16 mouse cellular contexts compared by ENCODE assay signal in genomic region chr11:113722405-113723090, GRCm38 (mm10). TPM values are rescaled to one million over a fixed set of nuclear protein-coding genes. Genes with fewer than 3 reads are reported as not detected.
DNase-seq lines count a peak whose midpoint lies in the region; ATAC-seq and TF ChIP-seq lines count a peak whose summit lies in the region.
"Had no signal": no experiment of that assay in that cellular context is flagged by ENCODE, and none has a peak within 500 bp of the region (broad histone marks: within the 10 kb centered on the region; RNA-seq: fewer than 3 reads in every experiment).

No protein-coding gene starts in this region.

- no peak for TF ChIP-seq POLR2A in liver, adult 2 months (IDR thresholded peaks at IDR 0.05; ENCODE audit: extremely low read depth, insufficient read depth, low read length)
- TF ChIP-seq POLR2A in brain, embryonic 14.5 days (IDR thresholded peaks at IDR 0.05; ENCODE audit: borderline replicate concordance, extremely low read depth, insufficient read depth, insufficient read length, poor library complexity, severe bottlenecking) = no peak
- no peak for TF ChIP-seq POLR2A in thymus, adult 2 months (IDR thresholded peaks at IDR 0.05; ENCODE audit: control insufficient read depth, extremely low read depth, insufficient read depth, low read length, poor library complexity)

- ATAC-seq in heart, embryonic 15.5 days (replicated peaks; ENCODE audit: insufficient number of reproducible peaks, insufficient read depth, low FRiP score, low read depth) = no peak
- no peak for ATAC-seq in liver, embryonic 12.5 days
- ATAC-seq in forebrain, postnatal 0 days = peak; percentile 59
- ATAC-seq: midbrain, embryonic 16.5 days had no signal

- peak overlapping the region; percentile 29; the same call in 1 of the 2 replicates for H3K9ac ChIP-seq in heart, embryonic 15.5 days
- H3K9ac ChIP-seq in liver, adult 2 months (ENCODE audit: low read depth, low read length) = peak overlapping the region; percentile 64
- no peak overlapping the region for H3K9ac ChIP-seq in liver, embryonic 12.5 days
- no peak overlapping the region for H3K9ac ChIP-seq in forebrain, postnatal 0 days

- H3K4me2 ChIP-seq in heart, embryonic 15.5 days = 0 out of 2 replicates have a peak overlapping the region, but pooled peaks have one; percentile 9
- H3K4me2 ChIP-seq in liver, embryonic 12.5 days = no peak overlapping the region
- H3K4me2 ChIP-seq in forebrain, postnatal 0 days (ENCODE audit: low read depth) = no peak overlapping the region

- no peak for DNase-seq in heart, adult 8-10 months (ENCODE audit: low spot score)
- DNase-seq in liver, adult 2 months (ENCODE audit: extremely low read depth, low read depth, low spot score) = peak; percentile 98
- DNase-seq in brain, embryonic 14.5 days (ENCODE audit: low read depth) = peak; percentile 55
- peak; percentile 63 for DNase-seq in forebrain, postnatal 0 days
- no peak for DNase-seq in thymus, adult 2 months
- DNase-seq in adrenal gland, postnatal 25 days = no peak
- DNase-seq: kidney, adult 18-20 months; lung, postnatal 36 days; spleen, adult 18-20 months had no signal

- no peak for TF ChIP-seq CTCF in liver, adult 2 months (IDR thresholded peaks at IDR 0.05; ENCODE audit: low read depth, low read length)
- no peak for TF ChIP-seq CTCF in brain, embryonic 14.5 days (IDR thresholded peaks at IDR 0.05; ENCODE audit: borderline replicate concordance, extremely low read depth, insufficient read depth, insufficient read length)
- no peak for TF ChIP-seq CTCF in forebrain, postnatal 0 days (IDR thresholded peaks at IDR 0.05; ENCODE audit: low read depth)
- TF ChIP-seq CTCF in thymus, adult 2 months (IDR thresholded peaks at IDR 0.05; ENCODE audit: borderline replicate concordance, control insufficient read depth, extremely low read depth, insufficient read depth, low read length, poor library complexity) = no peak

- peaks cover 17% of the 10 kb centered on the region for H3K4me1 ChIP-seq in heart, embryonic 15.5 days (replicated peaks)
- H3K4me1 ChIP-seq in liver, adult 2 months (ENCODE audit: control insufficient read depth, insufficient read depth, low read length) = peaks cover 18% of the 10 kb centered on the region; the same call in 1 of the 2 replicates
- peaks cover 11% of the 10 kb centered on the region; the same call in 1 of the 2 replicates for H3K4me1 ChIP-seq in liver, embryonic 12.5 days
- peaks cover 5% of the 10 kb centered on the region; the same call in 1 of the 2 replicates for H3K4me1 ChIP-seq in forebrain, postnatal 0 days (ENCODE audit: insufficient read depth)
- no peaks in the 10 kb centered on the region for H3K4me1 ChIP-seq in thymus, adult 2 months (replicated peaks; ENCODE audit: control insufficient read depth, insufficient read depth, low read length)

- no peaks in the 10 kb centered on the region for H3K79me2 ChIP-seq in liver, adult 2 months (ENCODE audit: control insufficient read depth, insufficient read depth, low read length)

- no peaks in the 10 kb centered on the region for H3K9me3 ChIP-seq in heart, embryonic 15.5 days (replicated peaks)
- no peaks in the 10 kb centered on the region for H3K9me3 ChIP-seq in liver, embryonic 12.5 days (replicated peaks)
- H3K9me3 ChIP-seq in forebrain, postnatal 0 days (ENCODE audit: low read length) = no peaks in the 10 kb centered on the region
- H3K9me3 ChIP-seq: G1E had no signal

- no peak overlapping the region for H3K27ac ChIP-seq in heart, embryonic 15.5 days
- peak overlapping the region; percentile 97 for H3K27ac ChIP-seq in liver, adult 2 months (replicated peaks; ENCODE audit: insufficient read depth, low read depth, low read length)
- H3K27ac ChIP-seq in liver, embryonic 12.5 days = no peak overlapping the region
- no peak overlapping the region for H3K27ac ChIP-seq in forebrain, postnatal 0 days (ENCODE audit: low read depth, low read length)
- no peak overlapping the region for H3K27ac ChIP-seq in thymus, adult 2 months (ENCODE audit: control insufficient read depth, insufficient read depth, low read length)

- H3K27me3 ChIP-seq in heart, embryonic 15.5 days = no peaks in the 10 kb centered on the region
- no peaks in the 10 kb centered on the region for H3K27me3 ChIP-seq in liver, adult 2 months (ENCODE audit: control insufficient read depth, insufficient read depth, low read length)
- H3K27me3 ChIP-seq in liver, embryonic 12.5 days (replicated peaks) = peaks cover 18% of the 10 kb centered on the region
- no peaks in the 10 kb centered on the region for H3K27me3 ChIP-seq in forebrain, postnatal 0 days (ENCODE audit: insufficient read depth, low read length)
- no peaks in the 10 kb centered on the region for H3K27me3 ChIP-seq in thymus, adult 2 months (ENCODE audit: control insufficient read depth, insufficient read depth, low read length)

- no peak overlapping the region for H3K4me3 ChIP-seq in heart, embryonic 15.5 days
- H3K4me3 ChIP-seq in liver, adult 2 months (ENCODE audit: insufficient read depth, low read depth, low read length) = peak overlapping the region; percentile 43; the same call in 1 of the 2 replicates
- no peak overlapping the region for H3K4me3 ChIP-seq in liver, embryonic 12.5 days
- no peak overlapping the region for H3K4me3 ChIP-seq in forebrain, postnatal 0 days (ENCODE audit: low read depth, low read length)
- no peak overlapping the region for H3K4me3 ChIP-seq in thymus, adult 2 months (ENCODE audit: control insufficient read depth, insufficient read depth, low read length)
- H3K4me3 ChIP-seq: erythroblast, embryonic 14.5 days had no signal

- 47% methylated on average over 14 of the region's 14 CpGs for WGBS in heart, embryonic 15.5 days
- 17% methylated on average over 14 of the region's 14 CpGs for whole genome bisulfite sequencing in liver, adult 2 months
- WGBS in liver, embryonic 12.5 days (ENCODE audit: insufficient replicate concordance) = 58% methylated on average over 14 of the region's 14 CpGs
- WGBS in forebrain, postnatal 0 days = 63% methylated on average over 14 of the region's 14 CpGs
- 88% methylated on average over 14 of the region's 14 CpGs for WGBS in thymus, adult 2 months

- H3K36me3 ChIP-seq in heart, embryonic 15.5 days = peaks cover 10% of the 10 kb centered on the region; the same call in 1 of the 2 replicates
- H3K36me3 ChIP-seq in liver, adult 2 months (ENCODE audit: control insufficient read depth, insufficient read depth, low read length) = no peaks in the 10 kb centered on the region; the same call in 1 of the 2 replicates
- peaks cover 19% of the 10 kb centered on the region for H3K36me3 ChIP-seq in liver, embryonic 12.5 days
- peaks cover 12% of the 10 kb centered on the region; the same call in 1 of the 2 replicates for H3K36me3 ChIP-seq in forebrain, postnatal 0 days (ENCODE audit: insufficient read depth)
- H3K36me3 ChIP-seq in thymus, adult 2 months (ENCODE audit: control insufficient read depth, insufficient read depth, low read length) = no peaks in the 10 kb centered on the region

RNA-seq across cellular contexts. Expression of gene Cpsf4l, which starts 12.7 kb away (rescaled TPM):
- 0.74 and 5.1 TPM in 2 replicates for polyA plus RNA-seq in heart, embryonic 15.5 days (2015; fragmentation: Nextera tagmentation; extraction: Ambion mirVana)
- not detected for total RNA-seq in heart, adult 8-10 months (2022)
- total RNA-seq in liver, adult 2 months (2014; rRNA removed) = 6.0 and 9.9 TPM in 2 replicates
- polyA plus RNA-seq in liver, adult 2 months (2012; rRNA removed) = 2.9 and 3.0 TPM in 2 replicates
- polyA plus RNA-seq in liver, embryonic 12.5 days (2016; fragmentation: Nextera tagmentation; extraction: Ambion mirVana) = 0.20 TPM in 1 of 2 replicates, not detected in the other
- polyA plus RNA-seq in brain, embryonic 14.5 days (2012; rRNA removed) = 0.28 and 0.29 TPM in 2 replicates
- total RNA-seq in forebrain, postnatal 0 days (2014; rRNA removed) = not detected in 2 replicates
- polyA plus RNA-seq in forebrain, postnatal 0 days (2015; fragmentation: Nextera tagmentation; extraction: Ambion mirVana) = 0.10 and 0.30 TPM in 2 replicates
- polyA plus RNA-seq in thymus, adult 2 months (2012; rRNA removed) = 0.84 and 1.4 TPM in 2 replicates
- total RNA-seq in adrenal gland, postnatal 25 days (2021) = 0.76 TPM in 2 replicates
- total RNA-seq: G1E; granulocyte monocyte progenitor cell, adult 5-6 weeks; left cerebral cortex, postnatal 10 days had no signal
- polyA plus RNA-seq: erythroblast, embryonic 14.5 days; G1E had no signal

RNA-seq across cellular contexts. Expression of gene Cdc42ep4, which starts 29.1 kb away (rescaled TPM):
- 21.2 and 32.3 TPM in 2 replicates for polyA plus RNA-seq in heart, embryonic 15.5 days (2015; fragmentation: Nextera tagmentation; extraction: Ambion mirVana)
- 10 to 100 TPM in 3 of 4 experiments, 1 to 10 TPM in 1; 9.7 to 16.5 (median 14.7) TPM for total RNA-seq in heart, adult 8-10 months (2022)
- total RNA-seq in liver, adult 2 months (2014; rRNA removed) = 25.2 and 36.7 TPM in 2 replicates
- polyA plus RNA-seq in liver, adult 2 months (2012; rRNA removed) = 32.7 and 32.9 TPM in 2 replicates
- 21.1 and 21.9 TPM in 2 replicates for polyA plus RNA-seq in liver, embryonic 12.5 days (2016; fragmentation: Nextera tagmentation; extraction: Ambion mirVana)
- polyA plus RNA-seq in brain, embryonic 14.5 days (2012; rRNA removed) = 51.2 and 61.3 TPM in 2 replicates
- total RNA-seq in forebrain, postnatal 0 days (2014; rRNA removed) = 86.6 and 102 TPM in 2 replicates
- 75.4 and 81.0 TPM in 2 replicates for polyA plus RNA-seq in forebrain, postnatal 0 days (2015; fragmentation: Nextera tagmentation; extraction: Ambion mirVana)
- 28.7 and 32.8 TPM in 2 replicates for polyA plus RNA-seq in thymus, adult 2 months (2012; rRNA removed)
- total RNA-seq in adrenal gland, postnatal 25 days (2021) = 114 and 133 TPM in 2 replicates

RNA-seq across cellular contexts. Expression of gene D11Wsu47e, which starts 38.3 kb away (rescaled TPM):
- 13.8 and 16.9 TPM in 2 replicates for polyA plus RNA-seq in heart, embryonic 15.5 days (2015; fragmentation: Nextera tagmentation; extraction: Ambion mirVana)
- 1 to 10 TPM; 5.9 to 8.4 (median 6.8) TPM for total RNA-seq in heart, adult 8-10 months (2022)
- 4.1 and 5.0 TPM in 2 replicates for total RNA-seq in liver, adult 2 months (2014; rRNA removed)
- polyA plus RNA-seq in liver, adult 2 months (2012; rRNA removed) = 3.3 and 4.5 TPM in 2 replicates
- polyA plus RNA-seq in liver, embryonic 12.5 days (2016; fragmentation: Nextera tagmentation; extraction: Ambion mirVana) = 14.8 and 16.0 TPM in 2 replicates
- polyA plus RNA-seq in brain, embryonic 14.5 days (2012; rRNA removed) = 31.4 and 34.3 TPM in 2 replicates
- 34.2 and 36.7 TPM in 2 replicates for total RNA-seq in forebrain, postnatal 0 days (2014; rRNA removed)
- polyA plus RNA-seq in forebrain, postnatal 0 days (2015; fragmentation: Nextera tagmentation; extraction: Ambion mirVana) = 23.4 and 25.7 TPM in 2 replicates
- polyA plus RNA-seq in thymus, adult 2 months (2012; rRNA removed) = 13.6 TPM in 2 replicates
- total RNA-seq in adrenal gland, postnatal 25 days (2021) = 21.7 and 22.4 TPM in 2 replicates

RNA-seq across cellular contexts. Expression of gene Fam104a, which starts 38.6 kb away (rescaled TPM):
- 33.5 and 37.9 TPM in 2 replicates for polyA plus RNA-seq in heart, embryonic 15.5 days (2015; fragmentation: Nextera tagmentation; extraction: Ambion mirVana)
- 10 to 100 TPM; 15.0 to 16.7 (median 15.8) TPM for total RNA-seq in heart, adult 8-10 months (2022)
- 4.5 and 5.6 TPM in 2 replicates for total RNA-seq in liver, adult 2 months (2014; rRNA removed)
- 15.2 and 16.4 TPM in 2 replicates for polyA plus RNA-seq in liver, adult 2 months (2012; rRNA removed)
- polyA plus RNA-seq in liver, embryonic 12.5 days (2016; fragmentation: Nextera tagmentation; extraction: Ambion mirVana) = 56.1 and 58.5 TPM in 2 replicates
- polyA plus RNA-seq in brain, embryonic 14.5 days (2012; rRNA removed) = 30.2 and 37.4 TPM in 2 replicates
- total RNA-seq in forebrain, postnatal 0 days (2014; rRNA removed) = 37.6 and 38.7 TPM in 2 replicates
- 54.7 and 58.9 TPM in 2 replicates for polyA plus RNA-seq in forebrain, postnatal 0 days (2015; fragmentation: Nextera tagmentation; extraction: Ambion mirVana)
- polyA plus RNA-seq in thymus, adult 2 months (2012; rRNA removed) = 44.7 and 51.6 TPM in 2 replicates
- 29.1 and 30.5 TPM in 2 replicates for total RNA-seq in adrenal gland, postnatal 25 days (2021)

Comparison
In these comparisons a context has a peak if more than half of its experiments do, and no peak if none do; other contexts are left out.
1. H3K9ac ChIP-seq: peak in heart, embryonic 15.5 days (single experiment) and liver, adult 2 months (single experiment); none in liver, embryonic 12.5 days (single experiment) and forebrain, postnatal 0 days (single experiment).
2. DNase-seq: peak in liver, adult 2 months (single experiment), brain, embryonic 14.5 days (single experiment) and forebrain, postnatal 0 days (single experiment); none in heart, adult 8-10 months (single experiment), thymus, adult 2 months (single experiment) and adrenal gland, postnatal 25 days (single experiment).